Mouse (Mus musculus) right cerebral cortex, postnatal 4 days (tissue): ENCODE data around the gene Zfp143.
"Not testable (repeated sequence)": the region's sequence is repeated elsewhere in the genome, so short reads cannot be mapped to it uniquely, and the experiment has no call there.

ENCODE experiments used
- DNase-seq: peaks from one replicate; pipeline ENCODE4 v3.0.0-alpha.2; 2022

The Zfp143 gene

GRCm38 (mm10) chr7:110061199-110061751 lies at the start of gene Zfp143:
Gene Zfp143 (plus strand): TSS chr7:110061217.
- DNase-seq, result peak; percentile 100

DNA sequence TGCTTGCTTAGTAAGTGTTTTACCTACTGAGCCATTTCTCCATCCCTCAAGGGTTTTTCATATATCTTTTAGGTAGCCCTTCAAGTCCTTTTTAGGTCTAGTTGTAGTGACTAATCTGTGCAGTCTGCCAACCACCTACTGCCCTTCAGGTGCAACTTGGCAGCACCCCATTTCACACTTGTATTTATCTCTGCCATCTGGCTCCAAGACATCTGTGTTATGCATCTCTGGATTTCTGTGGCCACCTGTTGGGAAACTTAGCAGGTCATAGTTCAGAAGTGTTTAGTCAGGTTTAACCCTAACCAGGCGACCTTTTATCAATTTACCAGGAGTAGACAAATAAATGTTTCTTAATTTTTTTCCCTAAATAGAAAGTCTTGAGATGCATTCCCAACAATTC lies 49.6 kb upstream of the Zfp143 start:
- DNase-seq, result no peak

- DNase-seq, result no peak
Observed at GRCm38 (mm10) chr7:110014272-110014671, 46.7 kb upstream of the Zfp143 start.

DNA sequence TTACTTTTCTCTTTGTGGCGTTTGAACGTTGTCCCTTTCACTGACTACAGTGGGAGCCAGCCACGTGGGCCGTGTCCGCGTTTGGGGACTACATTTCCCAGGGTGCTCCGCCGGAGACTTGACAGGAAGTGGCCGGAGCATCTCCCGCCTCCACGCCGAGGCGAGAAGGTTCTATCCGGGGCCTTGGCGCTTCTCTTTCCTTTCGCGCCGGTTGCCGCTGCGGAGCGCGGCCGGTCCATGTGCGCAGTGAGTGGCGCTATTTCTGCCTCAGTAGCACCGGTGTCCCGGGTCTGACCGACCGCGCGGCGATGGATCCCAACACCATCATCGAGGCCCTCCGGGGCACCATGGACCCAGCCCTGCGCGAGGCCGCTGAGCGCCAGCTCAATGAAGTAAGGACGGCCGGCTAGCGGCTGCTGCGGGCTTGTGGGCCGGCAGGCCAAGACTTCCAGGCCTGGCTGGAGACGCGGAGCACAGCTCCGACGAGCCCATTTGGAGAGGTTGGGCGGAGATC lies 42.8 kb upstream of the Zfp143 start, which contains the start of gene Ipo7:
TSS of gene Ipo7 (plus strand) at position 158 of the 514 bp plus-strand sequence.
- peak; percentile 87 for DNase-seq

GRCm38 (mm10) chr7:110018631-110019482 lies 42.2 kb upstream of the Zfp143 start:
- peak; percentile 40 for DNase-seq

- no peak for DNase-seq
Observed at GRCm38 (mm10) chr7:110023553-110023952, 37.5 kb upstream of the Zfp143 start.

- DNase-seq, result no peak
Observed at GRCm38 (mm10) chr7:110026594-110026993, 34.4 kb upstream of the Zfp143 start.

- no peak for DNase-seq
Observed at GRCm38 (mm10) chr7:110028826-110029225, 32.2 kb upstream of the Zfp143 start.

DNA sequence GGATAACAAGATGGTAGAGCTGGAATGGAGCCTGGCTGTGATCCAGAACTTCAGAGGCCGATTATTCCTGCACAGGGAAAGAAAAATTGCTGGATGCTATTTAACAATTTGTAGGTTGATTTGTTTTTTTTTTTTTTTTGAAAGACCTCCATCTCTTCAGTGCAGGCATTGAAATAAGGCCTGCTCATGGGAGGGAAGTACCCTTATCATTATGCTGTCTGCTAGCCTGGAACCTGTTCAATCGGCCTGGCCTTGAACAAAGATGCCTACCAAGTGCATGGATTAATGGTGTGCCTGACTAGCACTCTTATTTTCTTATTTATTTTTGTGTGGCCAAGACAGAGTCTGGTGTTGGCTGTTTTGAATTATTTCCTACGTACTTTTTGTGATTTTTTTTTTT lies 30.7 kb upstream of the Zfp143 start:
- no peak for DNase-seq

DNA sequence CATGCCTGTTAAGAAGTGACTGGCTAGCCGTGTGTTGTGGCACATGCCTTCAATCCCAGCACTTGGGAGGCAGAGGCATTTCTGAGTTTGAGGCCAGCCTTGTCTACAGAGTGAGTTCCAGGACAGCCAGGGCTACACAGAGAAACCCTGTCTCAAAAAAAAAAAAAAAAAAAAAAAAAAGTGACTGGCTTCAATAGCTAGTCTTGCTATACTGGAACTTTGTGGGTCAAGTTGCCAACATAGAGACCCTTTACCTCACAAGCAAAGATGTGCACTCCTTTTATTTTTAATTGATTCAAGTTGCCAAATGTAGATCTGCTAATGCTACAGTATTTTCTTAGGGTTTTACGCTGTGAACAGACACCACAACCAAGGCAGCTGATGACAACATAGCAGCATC lies 3.3 kb upstream of the Zfp143 start:
- not testable (repeated sequence) for DNase-seq

DNA sequence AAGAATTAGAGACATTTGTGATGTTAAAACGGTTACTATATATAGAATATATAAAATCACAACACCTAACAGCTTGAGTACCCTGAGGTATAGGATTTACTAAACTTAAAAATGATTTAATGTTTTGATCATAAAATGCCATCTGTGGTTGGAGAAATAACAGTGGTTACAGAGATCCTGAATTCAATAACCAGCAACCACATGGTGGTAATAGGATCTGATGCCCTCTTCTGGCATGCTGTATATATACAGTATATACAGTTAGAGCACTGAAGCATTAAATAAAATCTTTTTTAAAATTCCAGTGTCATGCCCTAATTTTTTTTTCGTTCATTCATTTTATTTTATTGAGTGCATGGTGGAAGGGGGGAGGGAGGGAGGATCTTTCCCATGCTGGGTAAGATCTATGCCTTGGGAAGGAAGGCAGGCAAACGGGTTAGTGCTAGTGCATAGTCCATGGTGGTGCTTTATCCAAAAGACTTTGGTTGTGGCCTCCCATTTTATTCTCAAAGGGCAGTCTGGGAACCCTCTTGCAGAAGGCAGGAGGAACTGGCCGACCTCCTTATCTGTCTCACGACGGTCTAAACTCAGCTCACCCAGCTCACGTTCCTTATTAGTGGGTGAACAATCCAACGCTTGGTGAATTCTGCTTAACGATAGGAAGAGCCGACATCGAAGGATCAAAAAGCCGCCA lies 1.8 kb upstream of the Zfp143 start:
- peak; percentile 12 for DNase-seq

GRCm38 (mm10) chr7:110060106-110060668 lies 830 bp upstream of the Zfp143 start:
- DNase-seq, result no peak

DNA sequence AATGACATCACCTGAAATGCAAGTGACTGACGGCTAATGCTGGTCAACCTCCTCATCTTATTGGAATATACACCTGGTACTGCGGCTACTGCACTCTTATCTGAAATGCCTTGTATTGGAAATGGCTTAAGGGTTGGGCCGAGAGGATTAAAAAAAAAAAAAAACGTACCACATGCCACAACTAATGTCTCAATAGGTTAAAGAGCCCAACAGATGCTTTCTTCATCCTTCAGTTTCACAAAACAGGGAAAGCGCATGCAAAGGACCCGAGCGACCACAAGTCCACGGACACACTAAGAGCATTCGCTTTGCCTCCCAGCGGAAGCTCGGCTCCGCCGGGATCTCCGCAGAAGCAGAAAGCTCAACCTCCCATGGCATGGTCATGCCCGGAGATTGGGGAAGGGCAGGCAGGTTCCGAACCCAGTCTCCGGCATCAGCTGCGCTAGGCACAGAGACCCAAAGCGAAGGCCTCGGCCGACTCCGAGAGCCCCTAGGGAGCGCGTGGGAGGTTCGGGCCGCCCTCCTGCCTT lies 283 bp upstream of the Zfp143 start:
- DNase-seq, result no peak

DNA sequence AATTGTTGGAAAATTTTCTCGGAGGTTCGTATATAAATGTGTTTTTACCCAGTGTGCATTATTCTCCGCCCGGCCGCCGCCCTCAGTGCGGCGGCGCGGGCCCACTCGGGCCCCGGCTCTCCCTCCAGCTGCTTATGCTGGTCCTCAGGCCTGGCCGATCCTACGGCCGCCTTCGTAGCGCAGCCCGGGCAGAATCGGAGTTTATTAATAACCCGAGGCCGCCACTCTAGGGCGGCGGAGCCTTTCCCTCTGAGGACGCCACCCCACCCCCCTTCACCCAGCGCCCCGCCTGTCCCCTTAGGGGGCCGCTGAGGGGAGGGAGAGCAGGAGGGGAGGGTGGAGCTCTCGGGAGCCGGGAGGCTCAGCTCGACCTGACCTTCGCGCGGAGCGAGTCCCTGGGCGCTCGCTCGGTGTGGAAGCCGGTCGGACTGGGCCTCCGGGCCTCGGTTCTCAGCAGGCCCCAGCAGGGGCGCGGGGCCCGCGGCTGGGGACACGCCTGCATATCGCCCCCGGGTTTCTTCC lies 796 bp downstream of the Zfp143 start:
- peak; percentile 76 for DNase-seq

DNA sequence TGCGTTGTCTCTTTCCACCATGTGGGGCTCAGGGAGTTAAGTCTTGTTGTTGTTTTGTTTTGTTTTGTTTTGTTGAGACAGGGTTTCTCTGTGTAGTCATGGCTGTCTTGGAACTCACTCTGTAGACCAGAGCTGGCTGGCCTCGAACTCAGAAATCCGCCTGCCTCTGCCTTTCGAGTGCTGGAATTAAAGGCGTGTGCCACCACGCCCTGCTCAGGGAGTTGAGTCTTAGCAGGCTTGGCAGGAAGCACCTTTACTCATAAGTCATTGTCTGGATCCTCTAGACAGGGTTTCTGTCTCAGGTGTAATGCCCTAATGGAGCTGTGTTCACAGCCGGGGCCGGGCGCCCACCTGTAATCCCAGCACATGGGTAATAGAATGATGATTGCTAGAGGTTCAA lies 2.7 kb downstream of the Zfp143 start:
- no peak for DNase-seq

DNA sequence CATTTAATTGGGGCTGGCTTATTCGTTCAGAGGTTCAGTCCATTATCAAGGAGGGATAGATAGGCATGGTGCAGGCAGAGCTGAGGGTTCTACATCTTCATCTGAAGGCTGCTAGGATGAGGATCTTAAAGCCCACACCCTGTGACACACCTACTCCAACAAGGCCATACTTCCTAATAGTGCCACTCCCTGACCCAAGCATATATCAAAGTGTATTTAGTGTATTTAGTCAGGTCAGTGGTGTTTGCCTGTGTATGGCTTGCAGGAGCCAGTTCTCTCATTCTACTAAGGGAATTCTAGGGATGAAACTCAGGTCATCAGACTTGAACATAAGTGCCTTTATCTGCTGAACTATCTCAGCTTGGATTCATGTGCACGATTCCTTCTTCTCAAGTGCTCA lies 8.1 kb downstream of the Zfp143 start:
- no peak for DNase-seq

GRCm38 (mm10) chr7:110078168-110078567 lies 17.2 kb downstream of the Zfp143 start:
- DNase-seq, result no peak

DNA sequence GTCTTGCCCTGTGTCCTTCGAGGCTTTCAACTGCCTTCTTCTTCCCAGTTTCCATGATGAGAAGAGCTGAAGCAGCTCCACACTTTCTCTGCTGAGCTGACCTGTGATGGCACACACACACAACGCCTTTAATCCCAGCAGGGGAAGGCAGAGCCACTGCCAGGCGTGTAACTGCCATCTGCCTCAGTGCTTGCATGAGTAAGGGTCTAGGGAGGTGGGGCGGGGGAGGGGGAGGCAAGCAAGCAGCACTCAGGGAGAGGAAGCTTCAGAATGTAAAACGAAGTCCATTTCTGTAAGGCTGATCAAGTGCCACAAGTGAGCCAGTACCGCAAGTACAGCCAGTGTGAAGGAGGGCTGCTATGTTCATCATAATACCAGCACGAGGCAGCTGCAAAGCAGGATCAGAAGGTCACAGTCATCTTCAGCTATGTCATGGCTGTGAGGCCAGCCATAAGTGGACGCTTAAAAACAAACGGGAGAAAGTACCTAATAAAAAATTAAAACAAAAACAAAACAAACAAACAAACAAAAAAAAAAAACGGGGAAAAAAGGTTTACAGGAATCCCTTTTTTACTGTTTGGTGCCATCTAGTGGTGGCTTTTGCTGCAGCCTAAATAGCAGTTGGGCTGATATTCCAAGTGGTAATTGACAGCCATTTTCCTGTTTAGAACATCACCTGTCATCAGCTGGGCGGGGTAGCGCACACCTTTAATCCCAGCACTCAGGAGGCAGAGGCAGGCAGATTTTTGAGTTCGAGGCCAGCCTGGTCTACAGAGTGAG lies 22.6 kb downstream of the Zfp143 start:
- peak; percentile 69 for DNase-seq

GRCm38 (mm10) chr7:110085217-110085616 lies 24.2 kb downstream of the Zfp143 start:
- no peak for DNase-seq

- DNase-seq, result no peak
Observed at GRCm38 (mm10) chr7:110087914-110088313, 26.9 kb downstream of the Zfp143 start.

- DNase-seq, result peak; percentile 19
Observed at GRCm38 (mm10) chr7:110091670-110092069, 30.7 kb downstream of the Zfp143 start.

- no peak for DNase-seq
Observed at GRCm38 (mm10) chr7:110096332-110096731, 35.3 kb downstream of the Zfp143 start.
